Mouse (Mus musculus) ES-E14 (cell line): Measurements from ENCODE around the gene Cpxm2. TPM values are rescaled to one million over a fixed set of nuclear protein-coding genes. Genes with fewer than 3 reads are reported as not detected.

Experiments used
- DNase-seq: peaks from one replicate; pipeline ENCODE4 v3.0.0-alpha.2; 2013; ENCODE audit warnings: low read depth, low spot score
- H3K27ac ChIP-seq: 2 replicates; pipeline ENCODE4 v1.5.1; 2012; ENCODE audit warnings: low read depth, mild to moderate bottlenecking, low read length, moderate library complexity, mixed read lengths; ENCODE audit not compliant: poor library complexity, insufficient read depth, severe bottlenecking
- H3K36me3 ChIP-seq: 2 replicates; pipeline ENCODE4 v1.6.1; 2012; ENCODE audit warnings: mild to moderate bottlenecking, low read length, moderate library complexity, mixed read lengths; ENCODE audit not compliant: control insufficient read depth, poor library complexity, insufficient read depth, severe bottlenecking
- H3K4me1 ChIP-seq, 2 experiments: fragments of 150-350 bp in 1 of 2; sonication (generic) in 1 of 2; 2 replicates each; pipeline ENCODE4 v1.6.1; 2012; ENCODE audit warnings: low read length in 2 of 2, mild to moderate bottlenecking in 1 of 2, mixed read lengths in 1 of 2; ENCODE audit not compliant: control insufficient read depth in 2 of 2, insufficient read depth in 2 of 2, poor library complexity in 1 of 2
- H3K4me3 ChIP-seq, 2 experiments: fragments of 150-350 bp in 1 of 2; sonication (generic) in 1 of 2; 2 replicates each; pipeline ENCODE4 v1.5.1; 2012; ENCODE audit warnings: low read length in 2 of 2, low read depth in 1 of 2, mild to moderate bottlenecking in 1 of 2, mixed read lengths in 1 of 2; ENCODE audit not compliant: insufficient read depth in 1 of 2, poor library complexity in 1 of 2, severe bottlenecking in 1 of 2
- H3K9ac ChIP-seq: 2 replicates; pipeline ENCODE4 v1.6.1; 2012; ENCODE audit warnings: low read depth, mild to moderate bottlenecking, low read length, mixed read lengths; ENCODE audit not compliant: poor library complexity, insufficient read depth, severe bottlenecking
- H3K9me3 ChIP-seq: fragments of 150-350 bp; sonication (generic); 2 replicates; pipeline ENCODE4 v1.6.1; 2012; ENCODE audit warnings: low read depth, mild to moderate bottlenecking, low read length; ENCODE audit not compliant: control insufficient read depth, insufficient read depth
- CHD2 ChIP-seq: IDR thresholded peaks from 2 replicates; pipeline ENCODE4 v1.6.1; 2014; ENCODE audit warnings: mild to moderate bottlenecking, low read depth, low read length, inconsistent platforms
- HCFC1 ChIP-seq: IDR thresholded peaks from 2 replicates; pipeline ENCODE4 v1.6.1; 2012; ENCODE audit warnings: low read length, inconsistent platforms, borderline replicate concordance; ENCODE audit not compliant: insufficient read depth
- MAFK ChIP-seq: IDR thresholded peaks from 2 replicates; pipeline ENCODE4 v1.6.1; 2014; ENCODE audit warnings: mild to moderate bottlenecking, low read depth, low read length, inconsistent platforms; ENCODE audit not compliant: insufficient read depth
- ZC3H11A ChIP-seq: IDR thresholded peaks from 2 replicates; pipeline ENCODE4 v1.6.1; 2012; ENCODE audit warnings: low read depth, mild to moderate bottlenecking, inconsistent platforms, low read length, borderline replicate concordance
- ZNF384 ChIP-seq: IDR thresholded peaks from 2 replicates; pipeline ENCODE4 v1.6.1; 2012; ENCODE audit warnings: low read depth, low read length, inconsistent platforms
- in situ Hi-C, 2 experiments: fragments of 600-800 bp; cut with MboI; formaldehyde crosslinking; loops; one replicate each; pipeline ENCODE4 v1.15.1; 2025; ENCODE audit warnings: low sequenced_read_pairs in 2 of 2, inconsistent platforms in 1 of 2; ENCODE audit not compliant: unreplicated experiment in 2 of 2
- total RNA-seq: library from RNA; depleted of rRNA; stranded (reverse); fragments of 300-350 nt; gene quantifications from 2 replicates; pipeline ENCODE4 v1.2.3, GENCODE M21; 2012

Cpxm2 gene
- total RNA-seq, 1 experiment, result 0.76 TPM

DNA sequence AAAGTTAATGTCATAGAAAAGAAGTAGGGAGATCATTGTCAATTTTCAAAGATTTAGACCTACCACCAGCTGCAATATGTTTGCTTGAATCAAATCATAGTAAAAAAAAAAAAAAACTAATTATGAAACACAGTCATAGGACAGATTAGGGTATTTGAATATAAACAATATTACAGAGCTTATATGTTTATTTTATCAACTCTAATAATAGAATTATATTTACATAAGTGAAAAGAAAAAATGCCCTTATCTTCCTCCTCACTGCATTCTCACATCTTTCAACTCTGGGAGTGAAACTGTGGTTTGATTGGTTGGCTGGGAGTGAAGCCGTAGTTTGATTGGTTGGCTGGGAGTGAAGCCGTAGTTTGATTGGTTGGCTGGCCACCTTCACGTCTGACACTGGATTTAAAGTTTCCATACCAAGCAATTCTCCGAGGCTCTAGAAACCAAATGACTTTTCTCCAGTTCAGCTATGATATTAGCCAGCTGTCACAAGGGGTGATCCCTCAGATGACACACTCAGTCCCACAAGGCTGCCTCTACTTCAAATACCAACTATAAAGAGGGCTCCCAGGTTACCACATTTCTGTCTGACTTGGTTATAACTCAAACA, 27.2 kb upstream of the Cpxm2 start:
- Histone ChIP-seq H3K36me3 (no peaks in the 10 kb centered on the region), H3K9me3 (no peaks in the 10 kb centered on the region), H3K4me1 (no peaks in the 10 kb centered on the region; a peak in 1 of 4 replicates), H3K27ac (no peak overlapping the region), H3K9ac (no peak overlapping the region), H3K4me3 (no peak overlapping the region)
- in situ Hi-C loops, result no loop called here
- no peak for TF ChIP-seq ZNF384
- TF ChIP-seq HCFC1, result no peak
- no peak for TF ChIP-seq MAFK
- no peak for TF ChIP-seq ZC3H11A
- no peak for TF ChIP-seq CHD2
- no peak for DNase-seq

GRCm38 (mm10) chr7:132181042-132181441, 26.5 kb upstream of the Cpxm2 start:
- no peak overlapping the region for H3K4me3 ChIP-seq
- DNase-seq, result no peak
- H3K9me3 ChIP-seq, result no peaks in the 10 kb centered on the region
- in situ Hi-C loops, result no loop called here
- no peaks in the 10 kb centered on the region for H3K36me3 ChIP-seq
- H3K4me1 ChIP-seq, result no peaks in the 10 kb centered on the region
- TF ChIP-seq CHD2 (no peak), HCFC1 (no peak), ZNF384 (no peak), MAFK (no peak)
- no peak overlapping the region for H3K9ac ChIP-seq
- no peak overlapping the region for H3K27ac ChIP-seq

DNA sequence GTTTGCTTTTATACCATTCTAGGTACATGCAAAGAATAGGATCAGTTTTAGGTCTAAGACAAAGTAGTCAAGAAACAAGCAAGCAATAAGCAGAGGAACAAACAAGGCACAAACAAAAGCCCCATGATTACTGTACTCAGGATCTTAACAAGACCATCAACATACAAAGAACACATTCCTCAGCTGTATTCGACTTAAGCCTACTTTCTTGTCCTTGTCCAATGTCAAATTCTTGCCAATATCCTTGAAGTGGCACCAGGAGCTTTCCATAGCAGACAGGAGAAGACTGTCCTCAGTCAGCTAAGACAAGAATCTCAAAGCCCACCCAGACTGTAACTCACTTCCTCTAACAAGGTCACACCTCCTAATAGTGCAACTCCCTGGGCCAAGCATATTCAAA, 24.5 kb upstream of the Cpxm2 start:
- TF ChIP-seq ZNF384 (0 out of 2 replicates have a peak, but pooled peaks have one; percentile 30), HCFC1 (no peak), MAFK (no peak), CHD2 (peak; percentile 61; the same call in 1 of the 2 replicates), ZC3H11A (no peak)
- in situ Hi-C loops, result no loop called here
- H3K9ac ChIP-seq, result no peak overlapping the region

GRCm38 (mm10) chr7:132174787-132175186, 20.2 kb upstream of the Cpxm2 start:
- no peaks in the 10 kb centered on the region for H3K9me3 ChIP-seq
- H3K9ac ChIP-seq, result no peak overlapping the region
- no peak overlapping the region for H3K27ac ChIP-seq
- no peak for DNase-seq
- H3K36me3 ChIP-seq, result no peaks in the 10 kb centered on the region
- TF ChIP-seq CHD2, result no peak
- TF ChIP-seq HCFC1, result no peak
- no peak for TF ChIP-seq ZNF384
- no peak for TF ChIP-seq MAFK
- no peak for TF ChIP-seq ZC3H11A
- in situ Hi-C loops, result no loop called here
- H3K4me1 ChIP-seq, result no peaks in the 10 kb centered on the region
- no peak overlapping the region for H3K4me3 ChIP-seq

More for the DNA sequence above, 24.5 kb upstream of the Cpxm2 start:
- no peaks in the 10 kb centered on the region for H3K4me1 ChIP-seq
- H3K36me3 ChIP-seq, result no peaks in the 10 kb centered on the region
- H3K4me3 ChIP-seq, result no peak overlapping the region
- no peaks in the 10 kb centered on the region for H3K9me3 ChIP-seq
- no peak overlapping the region for H3K27ac ChIP-seq
- DNase-seq, result peak; percentile 60

- Histone ChIP-seq H3K27ac (no peak overlapping the region), H3K9ac (no peak overlapping the region), H3K36me3 (no peaks in the 10 kb centered on the region), H3K4me1 (no peaks in the 10 kb centered on the region), H3K4me3 (no peak overlapping the region), H3K9me3 (no peaks in the 10 kb centered on the region)
- no peak for DNase-seq
- TF ChIP-seq ZNF384 (no peak), ZC3H11A (no peak), HCFC1 (no peak), MAFK (no peak)
- in situ Hi-C loops, result no loop called here
Measured at GRCm38 (mm10) chr7:132174296-132174695, 19.8 kb upstream of the Cpxm2 start.
